Mouse (Mus musculus) midbrain, embryonic 10.5 days (tissue): ENCODE data around the gene P3h2. TPM values are rescaled to one million over a fixed set of nuclear protein-coding genes. Genes with fewer than 3 reads are reported as not detected.

Experiments
- DNase-seq: peaks from one replicate; pipeline ENCODE4 v3.0.0-alpha.2; 2017; ENCODE audit warnings: low spot score
- H3K27ac ChIP-seq: fragments of 300-500 bp; sonication (generic); replicated peaks from 2 replicates; pipeline ENCODE4 v1.5.1; 2016; ENCODE audit warnings: mild to moderate bottlenecking
- H3K27me3 ChIP-seq: fragments of 300-500 bp; sonication (generic); 2 replicates; pipeline ENCODE4 v1.6.1; 2016; ENCODE audit warnings: low read depth, mild to moderate bottlenecking; ENCODE audit not compliant: poor library complexity, severe bottlenecking
- H3K36me3 ChIP-seq: fragments of 300-500 bp; sonication (generic); 2 replicates; pipeline ENCODE4 v1.6.1; 2016; ENCODE audit warnings: mild to moderate bottlenecking, moderate library complexity
- H3K4me1 ChIP-seq: fragments of 300-500 bp; sonication (generic); 2 replicates; pipeline ENCODE4 v1.6.1; 2016
- H3K4me3 ChIP-seq: fragments of 300-500 bp; sonication (generic); 2 replicates; pipeline ENCODE4 v1.5.1; 2016; ENCODE audit warnings: mild to moderate bottlenecking, moderate library complexity
- H3K9me3 ChIP-seq: fragments of 300-500 bp; sonication (generic); replicated peaks from 2 replicates; pipeline ENCODE4 v1.6.1; 2016; ENCODE audit warnings: mild to moderate bottlenecking
- WGBS: fragments of 180-500 bp; shearing (Covaris S2); methylation state at CpG from one replicate; pipeline ENCODE4 v1.1.7; 2016; 5-methylcytosine and 5-hydroxymethylcytosine counted together
- polyA plus RNA-seq: library from polyadenylated mRNA; unstranded; fragments of >200 nt; fragmentation: Nextera tagmentation; extraction: Ambion mirVana; gene quantifications from 2 replicates; pipeline ENCODE4 v1.2.1, GENCODE M21; 2016

Gene P3h2
- polyA plus RNA-seq, 1 experiment from 2014 or later, result 2.7 TPM

DNA sequence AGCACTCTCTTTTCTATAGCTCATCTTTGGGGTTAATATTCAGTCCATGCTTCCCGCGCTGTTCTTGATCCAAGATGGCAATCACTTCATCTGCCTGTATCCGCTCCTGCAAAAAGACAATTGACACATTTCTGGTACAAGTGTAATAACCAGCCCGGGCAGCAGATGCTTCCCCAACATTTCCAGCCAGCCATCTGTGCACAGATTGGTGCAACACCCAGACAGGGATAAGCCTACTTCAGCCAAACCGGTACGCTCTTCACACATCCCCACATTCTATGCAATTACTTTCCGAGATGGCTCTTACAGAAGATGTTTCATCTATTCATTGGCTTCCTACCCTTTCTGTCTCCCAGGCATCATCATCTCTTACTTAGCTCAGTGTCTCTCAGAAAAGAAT lies 145.2 kb downstream of the P3h2 start:
- DNase-seq, result no peak
- H3K36me3 ChIP-seq, result no peaks in the 10 kb centered on the region
- H3K27ac ChIP-seq, result no peak overlapping the region
- H3K27me3 ChIP-seq, result no peaks in the 10 kb centered on the region
- no peaks in the 10 kb centered on the region for H3K9me3 ChIP-seq
- WGBS, result 96% methylated on average over 7 of the region's 7 CpGs
- no peak overlapping the region for H3K4me3 ChIP-seq
- H3K4me1 ChIP-seq, result no peaks in the 10 kb centered on the region

DNA sequence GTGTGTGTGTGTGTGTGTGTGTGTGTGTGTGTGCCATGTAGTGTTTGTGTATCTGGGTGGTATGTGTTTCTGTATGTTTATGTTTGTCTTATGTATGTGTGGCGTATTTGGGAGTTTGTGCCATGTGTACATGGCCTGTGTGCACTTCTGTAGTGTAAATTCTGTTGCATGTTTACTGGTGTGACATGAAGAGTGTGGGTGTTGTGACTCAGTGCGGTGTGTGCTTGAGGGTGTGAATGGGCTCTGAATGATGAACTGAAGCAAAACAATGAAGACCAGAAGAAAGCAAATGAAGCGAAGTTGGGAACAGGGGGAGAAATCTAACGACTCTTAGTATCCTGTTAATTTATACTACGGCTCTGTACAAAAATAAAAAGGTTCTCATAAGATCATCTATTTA lies 145.7 kb downstream of the P3h2 start:
- H3K9me3 ChIP-seq, result no peaks in the 10 kb centered on the region
- H3K36me3 ChIP-seq, result no peaks in the 10 kb centered on the region
- 92% methylated on average over 5 of the region's 5 CpGs for WGBS
- no peak for DNase-seq
- no peak overlapping the region for H3K27ac ChIP-seq
- H3K27me3 ChIP-seq, result no peaks in the 10 kb centered on the region
- H3K4me1 ChIP-seq, result no peaks in the 10 kb centered on the region
- no peak overlapping the region for H3K4me3 ChIP-seq

DNA sequence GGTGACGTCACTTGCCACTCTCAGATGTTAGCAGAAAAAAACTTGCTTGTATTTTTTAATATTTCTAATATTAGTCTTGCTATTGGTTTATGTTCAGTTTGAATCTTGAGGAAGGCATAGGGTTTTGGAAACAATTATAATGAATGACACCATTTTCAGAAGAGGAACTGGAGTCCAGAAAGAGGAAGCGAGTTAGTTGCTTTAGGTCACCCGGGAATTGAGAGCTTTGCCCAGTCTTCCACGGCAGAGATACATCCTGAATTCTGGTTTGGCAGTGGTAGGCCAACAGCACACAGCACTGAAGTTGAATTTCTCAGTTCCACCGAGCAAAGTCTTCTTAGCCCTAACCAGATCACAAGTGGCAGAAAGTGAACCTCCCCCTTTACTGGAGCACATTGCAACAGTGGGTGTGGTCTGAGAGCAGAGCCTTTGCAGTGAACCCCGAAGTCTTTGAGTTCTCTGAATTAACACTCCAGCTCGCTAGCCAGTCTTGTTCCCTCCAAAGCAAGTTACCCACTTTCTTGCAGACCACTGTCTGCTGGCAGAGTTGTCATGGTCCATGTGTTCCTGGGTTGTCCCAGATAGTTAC lies 146.8 kb downstream of the P3h2 start:
- no peaks in the 10 kb centered on the region for H3K4me1 ChIP-seq
- no peak overlapping the region for H3K27ac ChIP-seq
- 87% methylated on average over 7 of the region's 7 CpGs for WGBS
- H3K27me3 ChIP-seq, result no peaks in the 10 kb centered on the region
- no peaks in the 10 kb centered on the region for H3K36me3 ChIP-seq
- H3K9me3 ChIP-seq, result no peaks in the 10 kb centered on the region
- no peak for DNase-seq
- no peak overlapping the region for H3K4me3 ChIP-seq

DNA sequence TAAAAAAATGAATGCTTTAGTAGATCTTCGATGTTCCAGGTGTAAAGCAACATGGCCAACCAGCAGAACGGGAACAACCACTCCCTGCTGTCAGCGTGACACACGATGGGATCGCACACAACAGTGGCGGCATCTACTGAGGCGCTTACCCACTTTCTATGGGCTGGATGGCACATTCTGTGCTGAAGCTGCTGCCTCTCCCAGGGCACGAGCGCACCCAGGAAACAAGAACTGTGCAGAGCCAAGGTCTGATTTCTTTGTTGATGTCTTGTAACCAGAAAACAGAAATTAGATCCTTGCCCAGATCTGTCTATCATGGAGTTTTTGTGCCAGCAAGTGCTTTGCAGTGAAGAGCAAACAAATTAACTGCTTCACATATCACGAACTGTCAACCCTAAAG lies 147.4 kb downstream of the P3h2 start:
- Histone ChIP-seq H3K27ac (no peak overlapping the region), H3K36me3 (no peaks in the 10 kb centered on the region)
- DNase-seq, result no peak

DNA sequence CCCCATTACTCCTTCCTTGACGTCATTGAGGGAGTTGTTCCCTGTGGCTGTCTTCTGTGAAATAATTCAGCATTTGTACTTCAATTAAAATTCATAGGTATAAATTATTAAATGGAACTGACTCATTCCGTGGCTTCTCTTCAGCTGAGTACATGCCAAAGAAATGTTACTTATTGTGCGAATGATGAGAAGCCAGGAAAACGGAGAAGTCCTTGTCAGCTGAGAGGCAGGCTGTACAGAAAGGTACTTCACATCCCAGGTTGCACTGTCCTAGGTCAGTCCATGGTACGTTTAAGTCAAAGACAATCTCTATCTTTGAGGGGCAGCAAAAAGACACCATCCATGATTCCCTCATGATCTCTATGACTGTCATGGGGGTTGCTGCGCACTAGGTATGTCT lies 148.8 kb downstream of the P3h2 start:
- 95% methylated on average over 6 of the region's 6 CpGs for WGBS
- Histone ChIP-seq H3K36me3 (no peaks in the 10 kb centered on the region), H3K27ac (no peak overlapping the region), H3K4me3 (no peak overlapping the region), H3K4me1 (no peaks in the 10 kb centered on the region), H3K9me3 (no peaks in the 10 kb centered on the region), H3K27me3 (no peaks in the 10 kb centered on the region)
- DNase-seq, result no peak

More for the DNA sequence above, 147.4 kb downstream of the P3h2 start:
- H3K4me3 ChIP-seq, result no peak overlapping the region
- H3K27me3 ChIP-seq, result no peaks in the 10 kb centered on the region
- H3K9me3 ChIP-seq, result no peaks in the 10 kb centered on the region
- WGBS, result 96% methylated on average over 10 of the region's 10 CpGs
- no peaks in the 10 kb centered on the region for H3K4me1 ChIP-seq

DNA sequence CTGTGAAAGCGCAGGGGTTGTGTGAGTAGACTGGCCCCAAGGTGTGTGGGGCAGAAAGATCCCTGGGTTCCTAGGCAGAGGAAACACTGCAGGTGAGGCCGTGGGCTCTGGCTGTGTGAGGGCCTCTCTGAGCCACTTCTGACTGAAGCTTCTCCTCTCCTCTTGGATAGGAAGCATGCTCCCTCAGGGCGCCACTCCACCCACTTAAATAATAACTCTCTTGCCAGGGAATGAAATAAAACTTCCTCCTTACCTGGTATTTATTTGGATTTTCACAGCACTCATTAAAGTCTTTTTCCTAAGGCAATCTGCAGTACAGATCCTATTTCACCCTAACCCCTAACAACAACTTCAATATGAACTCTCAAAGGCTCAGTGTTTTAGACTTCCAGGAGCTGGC lies 151.0 kb downstream of the P3h2 start:
- H3K4me1 ChIP-seq, result no peaks in the 10 kb centered on the region
- H3K27me3 ChIP-seq, result no peaks in the 10 kb centered on the region
- no peaks in the 10 kb centered on the region for H3K36me3 ChIP-seq
- no peak for DNase-seq
- H3K9me3 ChIP-seq, result no peaks in the 10 kb centered on the region
- WGBS, result 92% methylated on average over 3 of the region's 3 CpGs
- no peak overlapping the region for H3K4me3 ChIP-seq
- H3K27ac ChIP-seq, result no peak overlapping the region

DNA sequence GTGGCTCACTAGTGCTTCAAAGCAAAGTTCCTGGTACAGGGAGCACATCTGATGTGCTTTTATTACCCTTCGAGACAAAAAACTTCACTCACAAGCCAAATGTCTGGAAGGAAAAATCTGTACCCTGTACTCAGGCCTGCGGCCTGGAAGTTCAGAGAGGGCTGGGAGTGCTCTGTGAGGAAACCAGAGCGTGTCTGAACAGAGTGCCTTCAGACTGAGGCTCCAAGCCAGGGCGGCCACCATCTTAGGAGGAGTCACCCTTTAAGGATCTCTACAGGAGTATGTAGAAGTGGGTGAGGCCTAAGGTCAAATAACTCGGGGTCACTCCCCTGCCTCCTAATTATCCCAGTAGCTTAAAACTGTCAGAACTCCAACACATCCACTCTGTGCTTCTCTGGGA lies 152.2 kb downstream of the P3h2 start:
- Histone ChIP-seq H3K27ac (no peak overlapping the region), H3K4me1 (no peaks in the 10 kb centered on the region), H3K9me3 (no peaks in the 10 kb centered on the region), H3K4me3 (no peak overlapping the region), H3K36me3 (no peaks in the 10 kb centered on the region), H3K27me3 (no peaks in the 10 kb centered on the region)
- 82% methylated on average over 5 of the region's 5 CpGs for WGBS
- no peak for DNase-seq

DNA sequence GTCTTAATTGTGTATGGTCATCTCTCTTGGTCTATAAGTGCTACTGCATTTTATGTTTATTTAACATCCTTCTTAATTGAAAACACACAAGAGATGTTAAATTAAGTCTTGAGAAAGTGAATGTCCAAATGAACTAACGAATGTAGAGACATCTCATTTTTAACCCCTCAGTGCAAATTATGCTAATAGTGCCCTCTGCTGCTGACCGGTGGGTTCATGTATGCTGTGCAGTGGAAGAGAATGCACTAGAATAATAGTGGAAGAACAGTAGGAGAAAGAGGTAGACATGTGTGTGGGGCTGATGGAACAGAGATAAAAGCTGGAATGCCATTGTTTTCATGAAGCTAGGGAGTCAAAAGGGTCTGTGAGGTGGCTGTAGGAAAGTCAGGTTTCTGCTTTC lies 153.6 kb downstream of the P3h2 start:
- H3K27ac ChIP-seq, result no peak overlapping the region

DNA sequence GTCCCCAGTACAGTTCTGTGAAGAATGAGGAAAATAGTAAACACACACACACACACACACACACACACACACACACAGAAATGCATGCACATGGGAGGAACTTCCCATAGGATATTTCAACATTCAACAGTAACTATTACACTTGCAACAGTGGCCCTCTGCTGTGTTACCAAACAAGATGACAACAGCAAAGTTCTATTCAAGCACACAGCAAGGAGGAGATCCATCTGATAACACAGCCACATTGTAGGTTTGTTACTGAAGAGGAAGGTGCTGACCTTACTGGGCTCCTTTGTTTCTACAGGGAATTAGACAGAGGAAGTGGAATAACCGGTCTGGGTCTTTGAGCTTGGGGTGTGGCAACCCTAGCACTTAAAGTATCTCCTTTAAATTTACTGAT lies 157.5 kb downstream of the P3h2 start:
- DNase-seq, result no peak
- WGBS, result 85% methylated on average over 1 of the region's 1 CpGs
- Histone ChIP-seq H3K4me3 (no peak overlapping the region), H3K4me1 (no peaks in the 10 kb centered on the region), H3K27me3 (no peaks in the 10 kb centered on the region), H3K36me3 (no peaks in the 10 kb centered on the region), H3K27ac (no peak overlapping the region), H3K9me3 (no peaks in the 10 kb centered on the region)

More for the DNA sequence above, 153.6 kb downstream of the P3h2 start:
- Histone ChIP-seq H3K9me3 (no peaks in the 10 kb centered on the region), H3K27me3 (no peaks in the 10 kb centered on the region), H3K36me3 (no peaks in the 10 kb centered on the region), H3K4me1 (no peaks in the 10 kb centered on the region), H3K4me3 (no peak overlapping the region)
- DNase-seq, result no peak
- 72% methylated on average over 2 of the region's 2 CpGs for WGBS

DNA sequence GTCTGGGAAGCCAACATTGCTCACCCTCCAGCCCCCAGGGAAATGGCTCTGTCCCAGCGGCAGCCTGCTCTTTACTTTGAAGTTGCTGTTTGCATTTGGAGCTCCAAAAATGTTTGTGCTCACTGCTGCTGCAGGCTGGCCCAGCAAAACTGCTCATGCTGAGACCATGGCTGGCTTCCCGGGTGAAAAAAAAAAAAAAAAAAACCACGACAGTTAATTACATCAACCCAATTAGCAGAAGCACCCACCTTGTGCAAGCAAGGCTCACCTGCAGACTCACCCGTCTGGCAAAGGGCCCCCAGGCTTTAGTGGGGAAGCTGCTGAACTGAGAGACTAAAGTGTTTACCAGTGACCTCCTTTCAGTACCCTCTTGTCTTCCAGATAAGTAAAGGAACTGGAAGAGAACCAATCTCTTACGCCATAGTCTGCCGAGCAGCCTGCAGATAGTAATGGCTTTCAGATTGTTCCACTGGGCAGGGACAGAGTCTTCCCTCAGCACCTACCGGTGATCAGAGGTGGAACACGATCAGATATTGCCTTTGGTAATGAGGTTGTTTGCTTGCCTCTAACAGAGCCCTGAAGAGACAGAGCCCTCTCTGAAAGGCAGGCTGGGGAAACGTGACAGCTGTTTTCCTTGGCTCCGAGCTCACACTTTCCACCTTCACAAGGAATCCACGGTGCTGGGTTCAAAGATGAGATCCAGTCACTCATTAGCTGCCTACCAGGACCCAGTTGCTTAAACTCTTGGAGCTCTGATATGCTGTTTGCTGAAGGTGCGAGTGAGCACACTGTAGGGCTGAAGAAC lies 160.2 kb downstream of the P3h2 start:
- 74% methylated on average over 12 of the region's 12 CpGs for WGBS
- DNase-seq, result no peak
- no peak overlapping the region for H3K27ac ChIP-seq

DNA sequence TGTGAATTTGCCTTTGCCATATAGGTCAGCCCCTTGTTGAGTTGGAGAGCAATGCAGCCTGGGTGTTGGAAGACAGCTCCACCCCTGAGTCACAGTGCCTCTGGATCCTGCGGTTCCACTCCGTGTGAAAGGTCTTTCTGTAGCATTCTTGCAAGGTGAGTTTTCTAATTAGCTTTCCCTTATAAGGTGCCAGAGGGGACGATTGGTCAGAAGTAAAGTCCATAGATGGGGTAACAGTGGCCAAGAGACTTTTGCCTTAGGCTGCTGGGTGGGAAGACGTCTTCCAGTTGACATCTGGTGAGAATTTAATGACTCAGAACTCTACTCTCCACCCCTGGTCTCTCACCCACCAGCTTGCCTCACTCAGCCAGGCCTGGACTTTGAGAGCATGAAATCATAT lies 163.3 kb downstream of the P3h2 start:
- DNase-seq, result no peak
- WGBS, result 76% methylated on average over 4 of the region's 4 CpGs

More for the DNA sequence above, 160.2 kb downstream of the P3h2 start:
- no peaks in the 10 kb centered on the region for H3K9me3 ChIP-seq
- no peaks in the 10 kb centered on the region for H3K27me3 ChIP-seq
- H3K4me1 ChIP-seq, result no peaks in the 10 kb centered on the region
- H3K4me3 ChIP-seq, result no peak overlapping the region
- no peaks in the 10 kb centered on the region for H3K36me3 ChIP-seq

DNA sequence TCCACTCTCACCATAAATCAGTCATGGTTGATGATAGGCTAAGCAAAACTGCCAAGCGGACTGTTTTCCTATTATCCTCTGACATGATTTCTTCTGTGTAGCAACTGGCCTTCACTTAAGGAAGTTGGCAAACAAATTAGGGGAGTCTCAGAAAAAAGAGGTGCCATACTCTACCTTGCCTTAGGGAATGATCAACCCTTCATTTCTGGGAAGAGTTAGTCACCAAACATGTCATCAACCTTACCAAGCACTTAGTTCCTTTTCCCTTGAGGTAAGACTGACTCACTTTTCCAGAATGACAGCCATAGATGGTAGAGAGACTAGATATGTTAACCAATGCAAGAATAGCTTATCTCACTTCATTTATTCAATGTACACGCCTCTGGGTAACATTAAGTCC lies 171.4 kb downstream of the P3h2 start:
- no peak for DNase-seq
- Histone ChIP-seq H3K27me3 (no peaks in the 10 kb centered on the region), H3K36me3 (no peaks in the 10 kb centered on the region), H3K4me3 (no peak overlapping the region), H3K9me3 (no peaks in the 10 kb centered on the region), H3K27ac (no peak overlapping the region), H3K4me1 (no peaks in the 10 kb centered on the region)
- 79% methylated on average over 2 of the region's 2 CpGs for WGBS

More for the DNA sequence above, 163.3 kb downstream of the P3h2 start:
- H3K36me3 ChIP-seq, result no peaks in the 10 kb centered on the region
- no peak overlapping the region for H3K27ac ChIP-seq
- H3K4me3 ChIP-seq, result no peak overlapping the region
- H3K27me3 ChIP-seq, result no peaks in the 10 kb centered on the region
- H3K9me3 ChIP-seq, result no peaks in the 10 kb centered on the region
- H3K4me1 ChIP-seq, result no peaks in the 10 kb centered on the region

DNA sequence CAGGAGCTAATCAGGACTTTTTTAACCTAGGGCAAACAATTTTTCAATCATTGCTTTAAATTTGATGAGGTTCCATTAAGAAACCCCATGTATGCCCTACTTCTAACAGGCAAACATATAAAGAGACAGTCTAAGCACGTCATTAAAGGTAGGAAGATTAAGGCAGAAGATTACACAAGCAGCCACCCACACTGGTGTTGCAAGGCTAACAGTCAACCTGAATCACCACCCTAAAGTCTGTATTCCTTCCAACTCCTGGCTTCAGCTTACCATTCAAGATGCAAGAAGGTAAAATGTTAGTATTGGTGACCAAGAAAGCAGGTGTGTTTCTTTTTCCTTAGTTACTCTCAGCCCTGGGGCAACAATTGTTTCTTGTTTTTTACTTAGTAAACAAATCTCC lies 193.4 kb downstream of the P3h2 start:
- DNase-seq, result no peak

More for the DNA sequence above, 193.4 kb downstream of the P3h2 start:
- Histone ChIP-seq H3K27ac (no peak overlapping the region), H3K4me1 (no peaks in the 10 kb centered on the region), H3K36me3 (no peaks in the 10 kb centered on the region), H3K27me3 (no peaks in the 10 kb centered on the region), H3K9me3 (0 out of 2 replicates have a peak, but pooled peaks cover 3% of the 10 kb centered on the region), H3K4me3 (no peak overlapping the region)
- WGBS, result 65% methylated on average over 1 of the region's 1 CpGs
